Mouse (Mus musculus) brain, embryonic 14.5 days (tissue): ENCODE data around the gene Gabrb1.

ENCODE experiments used
- CTCF ChIP-seq: fragments of 200-500 bp; IDR thresholded peaks from 2 replicates; pipeline ENCODE4 v1.5.1; 2012; ENCODE audit warnings: inconsistent platforms, mild to moderate bottlenecking, moderate library complexity, borderline replicate concordance; ENCODE audit not compliant: insufficient read depth, insufficient read length; ENCODE audit errors: extremely low read depth
- POLR2A ChIP-seq: fragments of 200-500 bp; IDR thresholded peaks from 2 replicates; pipeline ENCODE4 v1.6.1; 2012; ENCODE audit warnings: mild to moderate bottlenecking, inconsistent platforms, borderline replicate concordance; ENCODE audit not compliant: poor library complexity, insufficient read depth, insufficient read length, severe bottlenecking; ENCODE audit errors: extremely low read depth

- TF ChIP-seq POLR2A, result no peak
- no peak for TF ChIP-seq CTCF
Observed at GRCm38 (mm10) chr5:71616734-71617133, 41.2 kb upstream of the Gabrb1 start.
